Mouse (Mus musculus): ENCODE measurements around the gene Pdrg1. TPM values are rescaled to one million over a fixed set of nuclear protein-coding genes. Genes with fewer than 3 reads are reported as not detected.

Gene Pdrg1
- polyA plus RNA-seq (2021), result 131 TPM

GRCm38 (mm10) chr2:153014758-153015593, at the start of gene Pdrg1:
Gene Pdrg1, minus strand, starts transcription at chr2:153015427.
- H3K27me3 ChIP-seq, result peaks cover 23% of the 10 kb centered on the region
- peak; percentile 88 for ATAC-seq
- in situ Hi-C loops (cut with MboI; ENCODE audit: low pct_unique_long_range_greater_than_20kb), result loop anchor here (5.0 to 10.0 kb wide), 2 partner anchors 98 to 170 kb away; partner anchors contain the start of gene Tpx2
- ChIA-PET CTCF (interaction anchor here (1.0 to 2.9 kb wide), 4 partner anchors 71 to 125 kb away, joined by 3 to 10 read pairs (median 4); no protein-coding TSS in a partner anchor), POLR2A (interaction anchor here (0.7 kb wide), 1 partner anchor 91 kb away, joined by 3 read pairs; no protein-coding TSS in a partner anchor)
- peak; percentile 99 for TF ChIP-seq CTCF (IDR thresholded peaks at IDR 0.05)
- DNase-seq (ENCODE audit: low read depth, low spot score), result peak; percentile 64

GRCm38 (mm10) chr2:153064190-153064970, 49.2 kb upstream of the Pdrg1 start:
- no peak for DNase-seq (ENCODE audit: low read depth, low spot score)
- no peak for ATAC-seq
- CTCF ChIA-PET, result interaction anchor here (1.8 kb wide), 1 partner anchor 78 kb away, joined by 5 read pairs; no protein-coding TSS in a partner anchor
- POLR2A ChIA-PET, result no interaction called here
- in situ Hi-C loops (cut with MboI; ENCODE audit: low pct_unique_long_range_greater_than_20kb), result no loop called here
- peaks cover 48% of the 10 kb centered on the region for H3K27me3 ChIP-seq
- TF ChIP-seq CTCF (IDR thresholded peaks at IDR 0.05), result no peak

DNA sequence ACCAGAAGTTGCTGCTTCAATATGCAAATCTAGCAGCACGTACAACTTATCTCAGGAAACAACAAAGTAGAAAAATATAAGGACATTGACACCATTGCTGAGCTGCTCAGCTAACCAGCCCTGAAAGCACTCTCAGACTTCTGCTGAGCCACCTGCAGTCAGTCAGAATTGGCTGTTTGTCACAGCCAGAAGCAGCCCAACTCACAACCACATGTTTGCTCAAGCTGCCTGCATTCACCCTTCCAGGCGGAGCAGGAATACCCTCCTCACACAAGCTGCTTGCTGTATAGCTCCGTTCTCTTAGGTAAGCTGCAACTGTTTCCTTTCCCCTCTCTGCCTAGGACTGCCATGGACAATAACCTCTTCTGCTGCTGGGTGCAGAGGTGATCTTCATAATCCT, 48.2 kb upstream of the Pdrg1 start:
- CTCF ChIA-PET, result interaction anchor here (0.8 to 1.8 kb wide), 2 partner anchors 12 to 79 kb away, joined by 3 to 5 read pairs; no protein-coding TSS in a partner anchor
- peaks cover 57% of the 10 kb centered on the region for H3K27me3 ChIP-seq
- TF ChIP-seq CTCF (IDR thresholded peaks at IDR 0.05), result no peak
- ATAC-seq, result no peak
- POLR2A ChIA-PET, result no interaction called here
- no peak for DNase-seq (ENCODE audit: low read depth, low spot score)
- in situ Hi-C loops (cut with MboI; ENCODE audit: low pct_unique_long_range_greater_than_20kb), result no loop called here

DNA sequence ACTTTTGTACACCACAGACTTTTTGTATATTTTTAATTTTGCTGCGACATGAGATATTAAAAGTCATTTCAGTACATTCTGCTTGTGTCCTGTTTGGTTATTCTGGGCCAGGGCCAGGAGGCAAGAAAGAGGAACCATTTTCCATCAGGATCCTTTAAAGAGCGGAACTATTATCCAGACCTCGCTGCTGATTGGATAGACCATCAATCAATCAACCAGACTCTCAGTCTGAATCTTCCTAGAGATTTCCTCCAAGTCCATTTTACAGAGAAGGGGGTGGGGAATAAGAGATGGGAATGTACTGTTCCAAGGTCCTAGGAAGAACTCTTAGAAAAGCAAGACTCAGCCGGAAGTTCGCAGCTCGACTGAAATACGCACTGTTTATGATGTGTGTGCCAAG, 45.0 kb upstream of the Pdrg1 start:
- no peak for ATAC-seq
- in situ Hi-C loops (cut with MboI; ENCODE audit: low pct_unique_long_range_greater_than_20kb), result no loop called here
- no peak for TF ChIP-seq CTCF (IDR thresholded peaks at IDR 0.05)
- peaks cover 41% of the 10 kb centered on the region for H3K27me3 ChIP-seq
- ChIA-PET CTCF (no interaction called here), POLR2A (no interaction called here)
- no peak for DNase-seq (ENCODE audit: low read depth, low spot score)

DNA sequence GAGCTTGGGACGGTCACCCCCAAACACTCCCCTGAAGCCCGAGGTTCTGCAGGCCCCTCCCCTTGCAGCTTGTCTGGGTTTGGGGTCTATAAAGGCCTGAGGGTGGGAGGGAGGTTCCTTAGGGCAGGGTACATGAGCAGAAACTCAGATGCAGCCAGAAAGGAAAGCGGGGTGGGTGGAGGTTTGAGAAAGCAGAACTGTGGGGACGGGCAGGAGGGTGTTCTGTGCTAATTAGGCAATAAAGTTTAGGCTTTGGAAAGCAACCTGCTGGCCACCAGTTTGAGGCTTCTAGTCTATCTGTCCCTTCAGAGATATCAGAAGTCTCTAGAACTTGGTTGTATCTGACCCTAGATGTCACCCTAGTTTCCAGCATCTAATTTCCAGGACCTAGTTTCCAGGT, 43.1 kb upstream of the Pdrg1 start:
- H3K27me3 ChIP-seq, result peaks cover 43% of the 10 kb centered on the region
- in situ Hi-C loops (cut with MboI; ENCODE audit: low pct_unique_long_range_greater_than_20kb), result no loop called here
- no peak for ATAC-seq
- no peak for TF ChIP-seq CTCF (IDR thresholded peaks at IDR 0.05)
- ChIA-PET POLR2A (no interaction called here), CTCF (no interaction called here)
- no peak for DNase-seq (ENCODE audit: low read depth, low spot score)

DNA sequence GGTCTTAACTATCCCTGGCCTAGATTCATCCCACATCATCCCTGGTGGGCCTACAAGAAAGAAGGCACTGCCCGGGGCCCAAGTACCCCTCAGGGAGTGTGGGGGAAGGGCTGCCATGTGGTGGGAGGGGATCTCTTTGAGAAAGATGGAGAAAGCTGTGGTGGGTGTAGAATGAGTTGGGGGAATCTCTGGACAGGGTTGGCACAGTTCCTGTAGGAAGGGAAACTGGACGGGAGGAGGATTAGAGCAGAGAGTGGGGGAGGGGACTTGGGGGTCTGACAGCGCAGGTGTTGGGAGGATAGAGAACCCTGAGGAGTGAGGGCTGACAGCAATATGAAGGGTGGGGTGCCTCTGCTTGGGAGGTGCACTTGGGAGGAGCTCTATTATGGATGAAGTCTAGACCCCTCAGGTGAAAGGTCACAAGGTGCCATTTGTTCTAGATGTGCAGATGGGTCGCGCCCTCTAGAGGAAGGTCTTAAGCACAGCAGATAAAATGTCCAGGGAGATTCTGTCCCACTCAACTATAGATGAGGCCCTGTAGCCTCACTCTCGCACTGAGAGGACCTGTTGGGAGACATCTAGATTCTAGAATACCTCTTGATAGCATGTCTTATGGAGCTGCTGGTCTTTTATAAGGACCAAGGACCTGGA, 40.2 kb upstream of the Pdrg1 start:
- ChIA-PET CTCF (no interaction called here), POLR2A (no interaction called here)
- H3K27me3 ChIP-seq, result peaks cover 38% of the 10 kb centered on the region
- no peak for DNase-seq (ENCODE audit: low read depth, low spot score)
- ATAC-seq, result no peak
- TF ChIP-seq CTCF (IDR thresholded peaks at IDR 0.05), result no peak
- in situ Hi-C loops (cut with MboI; ENCODE audit: low pct_unique_long_range_greater_than_20kb), result no loop called here

GRCm38 (mm10) chr2:153053896-153054295, 38.7 kb upstream of the Pdrg1 start:
- POLR2A ChIA-PET, result no interaction called here
- no peak for TF ChIP-seq CTCF (IDR thresholded peaks at IDR 0.05)
- ATAC-seq, result no peak
- in situ Hi-C loops (cut with MboI; ENCODE audit: low pct_unique_long_range_greater_than_20kb), result no loop called here
- H3K27me3 ChIP-seq, result peaks cover 26% of the 10 kb centered on the region
- CTCF ChIA-PET, result interaction anchor here (1.2 kb wide), 1 partner anchor 17 kb away, joined by 3 read pairs; no protein-coding TSS in a partner anchor
- DNase-seq (ENCODE audit: low read depth, low spot score), result no peak

DNA sequence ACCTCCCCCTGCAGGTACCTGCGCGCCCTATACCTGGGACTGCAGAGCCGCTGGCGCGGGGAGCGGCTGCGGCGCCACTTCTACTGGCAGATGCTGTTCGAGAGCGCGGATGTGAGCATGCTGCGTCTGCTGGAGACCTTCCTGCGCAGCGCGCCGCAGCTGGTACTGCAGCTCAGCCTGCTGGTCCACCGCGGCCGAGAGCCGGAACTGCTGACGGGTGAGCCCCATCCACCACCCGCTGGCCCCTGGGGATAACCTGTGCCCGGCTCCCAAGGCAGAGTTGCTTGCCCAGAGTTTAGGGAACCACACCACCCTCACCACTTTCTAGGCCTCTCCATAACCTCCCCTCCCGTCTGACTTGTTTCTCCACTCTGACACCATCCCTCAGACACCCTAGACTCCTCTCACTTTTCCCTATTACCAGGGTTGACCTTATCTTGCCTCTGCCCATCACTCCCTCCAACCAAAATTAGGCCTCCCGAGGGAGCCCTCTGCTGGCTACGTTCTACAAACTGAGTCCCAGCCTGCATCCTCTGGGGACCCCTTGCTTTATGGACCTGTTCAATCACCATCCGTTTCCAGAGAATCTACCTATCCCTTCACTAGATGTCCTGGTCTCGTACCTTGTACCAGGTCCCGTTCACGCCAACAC, 37.6 kb upstream of the Pdrg1 start:
- in situ Hi-C loops (cut with MboI; ENCODE audit: low pct_unique_long_range_greater_than_20kb), result no loop called here
- ChIA-PET POLR2A (no interaction called here), CTCF (no interaction called here)
- ATAC-seq, result no peak
- no peak for TF ChIP-seq CTCF (IDR thresholded peaks at IDR 0.05)
- H3K27me3 ChIP-seq, result peaks cover 20% of the 10 kb centered on the region
- no peak for DNase-seq (ENCODE audit: low read depth, low spot score)

GRCm38 (mm10) chr2:153051537-153051936, 36.3 kb upstream of the Pdrg1 start:
- CTCF ChIA-PET, result interaction anchor here (1.0 to 1.8 kb wide), 3 partner anchors 10 to 92 kb away, joined by 3 to 5 read pairs (median 3); no protein-coding TSS in a partner anchor
- no peak for TF ChIP-seq CTCF (IDR thresholded peaks at IDR 0.05)
- ATAC-seq (no peak), DNase-seq (ENCODE audit: low read depth, low spot score) (no peak)
- peaks cover 20% of the 10 kb centered on the region for H3K27me3 ChIP-seq
- POLR2A ChIA-PET, result no interaction called here
- in situ Hi-C loops (cut with MboI; ENCODE audit: low pct_unique_long_range_greater_than_20kb), result no loop called here

GRCm38 (mm10) chr2:153051095-153051494, 35.9 kb upstream of the Pdrg1 start:
- DNase-seq (ENCODE audit: low read depth, low spot score) (no peak), ATAC-seq (no peak)
- in situ Hi-C loops (cut with MboI; ENCODE audit: low pct_unique_long_range_greater_than_20kb), result no loop called here
- peaks cover 20% of the 10 kb centered on the region for H3K27me3 ChIP-seq
- CTCF ChIA-PET, result interaction anchor here (1.0 to 1.8 kb wide), 3 partner anchors 10 to 93 kb away, joined by 3 to 5 read pairs (median 3); no protein-coding TSS in a partner anchor
- TF ChIP-seq CTCF (IDR thresholded peaks at IDR 0.05), result no peak
- POLR2A ChIA-PET, result no interaction called here
